Mouse (Mus musculus) thymus, adult 2 months (tissue): ENCODE measurements at regions not wholly inside any gene's neighbourhood (a gene's known extent, or its start where the extent isn't known, plus 50 kb on each side); places are given as distances from the start of the nearest gene placed in this dataset.

Source experiments
- CTCF ChIP-seq: fragments of 200-500 bp; IDR thresholded peaks from 2 replicates; pipeline ENCODE4 v1.5.1; 2012; ENCODE audit warnings: mild to moderate bottlenecking, control low read depth, low read length, moderate library complexity, borderline replicate concordance; ENCODE audit not compliant: control insufficient read depth, poor library complexity, insufficient read depth; ENCODE audit errors: extremely low read depth
- POLR2A ChIP-seq: fragments of 200-500 bp; IDR thresholded peaks from 2 replicates; pipeline ENCODE4 v1.6.1; 2012; ENCODE audit warnings: mild to moderate bottlenecking, low read length, control low read depth, moderate library complexity; ENCODE audit not compliant: control insufficient read depth, poor library complexity, insufficient read depth; ENCODE audit errors: extremely low read depth

- TF ChIP-seq CTCF (no peak), POLR2A (no peak)
Observed at GRCm38 (mm10) chr14:99578665-99579064, 280.2 kb downstream of the Klf5 start.
